Mouse (Mus musculus) ES-Bruce4 (cell line): ENCODE measurements around the gene Brca2. TPM values are rescaled to one million over a fixed set of nuclear protein-coding genes. Genes with fewer than 3 reads are reported as not detected.

Source experiments
- H3K27ac ChIP-seq: 2 replicates; pipeline ENCODE4 v1.5.1; 2012; ENCODE audit warnings: low read length, inconsistent platforms; ENCODE audit not compliant: insufficient read depth
- H3K27me3 ChIP-seq: 2 replicates; pipeline ENCODE4 v1.6.1; 2012; ENCODE audit warnings: mild to moderate bottlenecking, low read length, inconsistent platforms; ENCODE audit not compliant: control insufficient read depth, poor library complexity, insufficient read depth, severe bottlenecking
- H3K36me3 ChIP-seq: 2 replicates; pipeline ENCODE4 v1.6.1; 2012; ENCODE audit warnings: inconsistent platforms, mild to moderate bottlenecking, low read length, moderate library complexity; ENCODE audit not compliant: control insufficient read depth, poor library complexity, insufficient read depth, severe bottlenecking
- H3K4me1 ChIP-seq: one replicate; pipeline ENCODE4 v1.8.1; 2011; ENCODE audit warnings: low read length; ENCODE audit not compliant: control insufficient read depth, insufficient read depth
- H3K4me3 ChIP-seq: 2 replicates; pipeline ENCODE4 v1.5.1; 2011; ENCODE audit warnings: low read depth, mild to moderate bottlenecking, low read length
- H3K9ac ChIP-seq: 2 replicates; pipeline ENCODE4 v1.6.1; 2012; ENCODE audit warnings: low read depth, mild to moderate bottlenecking, inconsistent platforms; ENCODE audit not compliant: poor library complexity, severe bottlenecking
- H3K9me3 ChIP-seq: replicated peaks from 2 replicates; pipeline ENCODE4 v1.6.1; 2012; ENCODE audit warnings: mild to moderate bottlenecking, low read length, inconsistent platforms; ENCODE audit not compliant: control insufficient read depth, poor library complexity, insufficient read depth, severe bottlenecking
- CTCF ChIP-seq: IDR thresholded peaks from one replicate; pipeline ENCODE4 v1.8.1; 2011; ENCODE audit warnings: low read depth, low read length
- EP300 ChIP-seq: IDR thresholded peaks from 2 replicates; pipeline ENCODE4 v1.6.1; 2011; ENCODE audit warnings: low read depth, low read length; ENCODE audit not compliant: insufficient read depth
- POLR2A ChIP-seq: IDR thresholded peaks from one replicate; pipeline ENCODE4 v1.8.1; 2011; ENCODE audit warnings: low read length; ENCODE audit not compliant: insufficient read depth
- polyA plus RNA-seq: library from polyadenylated mRNA; stranded (reverse); fragments of >200 nt; gene quantifications from 2 replicates; pipeline ENCODE4 v1.2.4, GENCODE M21; 2011; ENCODE audit warnings: low read depth; ENCODE audit not compliant: missing spikeins, insufficient read depth, insufficient read length

The Brca2 gene
- polyA plus RNA-seq, 1 experiment, result 58.8 TPM

DNA sequence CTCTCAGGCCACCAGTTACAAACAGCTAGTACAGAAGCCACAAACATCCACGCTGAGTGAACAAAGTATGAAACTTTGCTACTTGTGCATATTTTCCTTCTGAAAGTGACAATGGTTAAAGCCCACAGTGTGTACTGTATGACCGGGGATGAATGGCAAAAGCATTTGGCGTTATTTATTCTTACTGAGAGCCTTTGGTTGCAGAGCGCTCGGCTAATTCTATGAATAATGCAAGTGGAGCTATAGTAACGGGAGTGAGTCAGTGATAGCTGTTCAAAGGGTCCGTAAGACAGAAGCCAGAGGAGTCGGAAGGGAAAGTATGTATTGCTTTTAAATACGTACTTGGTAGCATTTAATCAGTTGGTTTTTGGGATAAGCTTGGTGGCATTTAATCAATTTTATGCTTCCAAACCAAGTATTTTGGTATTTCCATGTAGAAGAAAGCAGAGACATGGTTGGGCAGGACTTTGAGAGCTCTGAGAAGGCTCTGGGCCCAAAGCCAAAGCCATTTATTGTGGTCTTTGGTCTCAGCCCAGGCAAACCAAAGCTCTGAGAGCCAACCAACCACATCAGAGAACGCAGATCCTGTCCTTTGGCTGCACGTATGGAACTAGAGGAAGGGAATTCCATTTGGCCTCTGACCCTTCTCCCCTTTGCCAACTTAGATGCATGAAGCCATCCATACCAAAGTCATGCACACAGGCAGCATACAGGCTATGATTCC is 48.2 kb downstream of the Brca2 start:
- Histone ChIP-seq H3K4me1 (no peaks in the 10 kb centered on the region), H3K27ac (no peak overlapping the region), H3K36me3 (peaks cover 11% of the 10 kb centered on the region), H3K9me3 (no peaks in the 10 kb centered on the region), H3K9ac (no peak overlapping the region), H3K4me3 (no peak overlapping the region), H3K27me3 (no peaks in the 10 kb centered on the region)
- TF ChIP-seq CTCF (no peak), POLR2A (no peak), EP300 (no peak)

- TF ChIP-seq EP300 (no peak), POLR2A (no peak), CTCF (no peak)
- no peak overlapping the region for H3K4me3 ChIP-seq
- H3K27me3 ChIP-seq, result no peaks in the 10 kb centered on the region
- H3K4me1 ChIP-seq, result no peaks in the 10 kb centered on the region
- H3K27ac ChIP-seq, result no peak overlapping the region
- no peaks in the 10 kb centered on the region for H3K9me3 ChIP-seq
- H3K36me3 ChIP-seq, result no peaks in the 10 kb centered on the region
- no peak overlapping the region for H3K9ac ChIP-seq
These were observed 52.0 kb downstream of the Brca2 start for GRCm38 (mm10) chr5:150574403-150574802.

GRCm38 (mm10) chr5:150574885-150575284 is 52.5 kb downstream of the Brca2 start:
- TF ChIP-seq CTCF (no peak), EP300 (no peak), POLR2A (no peak)
- no peaks in the 10 kb centered on the region for H3K36me3 ChIP-seq
- H3K4me1 ChIP-seq, result no peaks in the 10 kb centered on the region
- no peaks in the 10 kb centered on the region for H3K27me3 ChIP-seq
- H3K4me3 ChIP-seq, result no peak overlapping the region
- no peaks in the 10 kb centered on the region for H3K9me3 ChIP-seq
- H3K27ac ChIP-seq, result no peak overlapping the region
- H3K9ac ChIP-seq, result no peak overlapping the region

DNA sequence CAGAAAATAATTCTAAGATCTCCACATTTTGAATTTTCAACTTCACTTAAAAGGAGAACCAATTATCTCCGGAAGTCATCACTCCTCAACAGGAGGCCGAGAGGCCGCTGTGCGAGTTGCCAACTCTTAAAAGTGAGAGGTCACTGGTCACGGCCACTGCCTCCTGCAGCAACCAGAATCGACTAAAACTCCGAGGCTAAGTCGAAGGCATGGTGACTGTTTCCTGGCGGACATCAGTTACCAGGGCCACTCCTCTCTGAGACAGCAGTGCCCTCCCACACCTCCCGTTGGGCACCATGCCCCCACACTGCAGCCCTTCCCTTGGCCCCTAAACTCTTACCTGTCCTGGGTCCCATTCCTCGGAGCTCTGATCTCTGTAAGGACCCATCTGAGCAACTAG is 54.4 kb downstream of the Brca2 start:
- TF ChIP-seq EP300 (no peak), CTCF (no peak), POLR2A (no peak)
- no peaks in the 10 kb centered on the region for H3K4me1 ChIP-seq

GRCm38 (mm10) chr5:150578613-150579171 is 56.3 kb downstream of the Brca2 start:
- TF ChIP-seq EP300 (no peak), CTCF (no peak), POLR2A (no peak)
- Histone ChIP-seq H3K4me3 (no peak overlapping the region), H3K36me3 (no peaks in the 10 kb centered on the region), H3K27ac (no peak overlapping the region), H3K27me3 (no peaks in the 10 kb centered on the region), H3K9me3 (no peaks in the 10 kb centered on the region), H3K4me1 (no peaks in the 10 kb centered on the region), H3K9ac (no peak overlapping the region)

More for the DNA sequence above, 54.4 kb downstream of the Brca2 start:
- Histone ChIP-seq H3K4me3 (no peak overlapping the region), H3K36me3 (no peaks in the 10 kb centered on the region), H3K9me3 (no peaks in the 10 kb centered on the region), H3K27me3 (no peaks in the 10 kb centered on the region), H3K27ac (no peak overlapping the region), H3K9ac (no peak overlapping the region)

- TF ChIP-seq CTCF (no peak), EP300 (no peak), POLR2A (no peak)
- H3K27me3 ChIP-seq, result no peaks in the 10 kb centered on the region
- H3K36me3 ChIP-seq, result no peaks in the 10 kb centered on the region
- no peak overlapping the region for H3K27ac ChIP-seq
- H3K4me3 ChIP-seq, result no peak overlapping the region
- no peaks in the 10 kb centered on the region for H3K4me1 ChIP-seq
- no peak overlapping the region for H3K9ac ChIP-seq
- no peaks in the 10 kb centered on the region for H3K9me3 ChIP-seq
These were observed 58.8 kb downstream of the Brca2 start for GRCm38 (mm10) chr5:150581180-150581579.
